Mouse (Mus musculus): ENCODE data around the gene Spata5. TPM values are rescaled to one million over a fixed set of nuclear protein-coding genes. Genes with fewer than 3 reads are reported as not detected.

Spata5 gene
- polyA plus RNA-seq (2012; rRNA removed): 6.4 and 7.3 TPM in 2 replicates

GRCm38 (mm10) chr3:37419458-37419991 is at the start of gene Spata5:
Spata5 (plus strand) TSS chr3:37419896.

GRCm38 (mm10) chr3:37420072-37420471 is 376 bp downstream of the Spata5 start, which contains the start of gene Nudt6:
Nudt6 (minus strand) TSS chr3:37420211.

Other genes with a start within 250 kb of the Spata5 start
- not detected in 2 replicates for gene Il21, start 187.3 kb upstream of the Spata5 start, polyA plus RNA-seq (2012; rRNA removed)
- 1.8 and 2.9 TPM in 2 replicates for gene Bbs12, start 107.3 kb upstream of the Spata5 start, polyA plus RNA-seq (2012; rRNA removed)
- gene Cetn4, start 107.2 kb upstream of the Spata5 start, polyA plus RNA-seq (2012; rRNA removed): 1.6 and 1.8 TPM in 2 replicates
- 0.06 TPM in 2 replicates for gene Fgf2, start 71.5 kb upstream of the Spata5 start, polyA plus RNA-seq (2012; rRNA removed)
- 3.4 and 4.0 TPM in 2 replicates for gene Nudt6, start 315 bp downstream of the Spata5 start, polyA plus RNA-seq (2012; rRNA removed)
- gene Spry1, start 220.1 kb downstream of the Spata5 start, polyA plus RNA-seq (2012; rRNA removed): 3.3 and 3.4 TPM in 2 replicates

All from liver, embryonic 14 days (tissue).